Mouse (Mus musculus): Measurements from ENCODE around the gene Ybx2. TPM values are rescaled to one million over a fixed set of nuclear protein-coding genes. Genes with fewer than 3 reads are reported as not detected.
"Not testable (repeated sequence)": the region's sequence is repeated elsewhere in the genome, so short reads cannot be mapped to it uniquely, and the experiment has no call there.

The Ybx2 gene
- polyA plus RNA-seq, 1 experiment, result 16.5 TPM

- peak; percentile 80 for DNase-seq (ENCODE audit: low read depth, low spot score)
- WGBS, result under 1% methylated on average over 61 of the region's 61 CpGs
Observed at GRCm38 (mm10) chr11:69913554-69914371, 21.8 kb upstream of the Ybx2 start, which contains the start of gene Gps2. Gene Gps2 (plus strand): TSS chr11:69913888.

- WGBS, result 1% methylated on average over 17 of the region's 17 CpGs
- no peak for DNase-seq (ENCODE audit: low read depth, low spot score)
Observed at GRCm38 (mm10) chr11:69914372-69914764, 21.2 kb upstream of the Ybx2 start.

- no peak for DNase-seq (ENCODE audit: low read depth, low spot score)
- 29% methylated on average over 9 of the region's 9 CpGs for WGBS
Observed at GRCm38 (mm10) chr11:69914917-69915430, 20.6 kb upstream of the Ybx2 start.

- WGBS, result 60% methylated on average over 5 of the region's 5 CpGs
- DNase-seq (ENCODE audit: low read depth, low spot score), result no peak
Observed at GRCm38 (mm10) chr11:69915667-69916627, 19.6 kb upstream of the Ybx2 start.

GRCm38 (mm10) chr11:69916652-69917378 lies 18.8 kb upstream of the Ybx2 start:
- DNase-seq (ENCODE audit: low read depth, low spot score), result not testable (repeated sequence)
- 51% methylated on average over 7 of the region's 7 CpGs for WGBS

GRCm38 (mm10) chr11:69917379-69917948 lies 18.1 kb upstream of the Ybx2 start:
- WGBS, result 79% methylated on average over 8 of the region's 8 CpGs

GRCm38 (mm10) chr11:69918118-69918517 lies 17.5 kb upstream of the Ybx2 start:
- 61% methylated on average over 5 of the region's 5 CpGs for WGBS
- DNase-seq (ENCODE audit: low read depth, low spot score), result no peak

More at GRCm38 (mm10) chr11:69917379-69917948, 18.1 kb upstream of the Ybx2 start:
- DNase-seq (ENCODE audit: low read depth, low spot score), result no peak

- DNase-seq (ENCODE audit: low read depth, low spot score), result no peak
- WGBS, result 49% methylated on average over 9 of the region's 9 CpGs
Observed at GRCm38 (mm10) chr11:69919053-69919452, 16.5 kb upstream of the Ybx2 start.

- DNase-seq (ENCODE audit: low read depth, low spot score), result no peak
- WGBS, result under 1% methylated on average over 17 of the region's 17 CpGs
Observed at GRCm38 (mm10) chr11:69919661-69920265, 15.8 kb upstream of the Ybx2 start.

GRCm38 (mm10) chr11:69920266-69921031 lies 15.1 kb upstream of the Ybx2 start:
- DNase-seq (ENCODE audit: low read depth, low spot score), result no peak

GRCm38 (mm10) chr11:69921114-69922011 lies 14.2 kb upstream of the Ybx2 start, which contains the start of gene Eif5a:
Gene Eif5a (minus strand): TSS chr11:69921958.
- under 1% methylated on average over 78 of the region's 78 CpGs for WGBS
- peak; percentile 98 for DNase-seq (ENCODE audit: low read depth, low spot score)

More at GRCm38 (mm10) chr11:69920266-69921031, 15.1 kb upstream of the Ybx2 start:
- under 1% methylated on average over 65 of the region's 65 CpGs for WGBS

- 2% methylated on average over 12 of the region's 12 CpGs for whole genome bisulfite sequencing
- DNase-seq (ENCODE audit: low read depth, low spot score), result no peak
Observed at GRCm38 (mm10) chr11:69922012-69922756, 13.4 kb upstream of the Ybx2 start.

- no peak for DNase-seq (ENCODE audit: low read depth, low spot score)
- 51% methylated on average over 3 of the region's 3 CpGs for WGBS
Observed at GRCm38 (mm10) chr11:69922796-69923195, 12.8 kb upstream of the Ybx2 start.

- no peak for DNase-seq (ENCODE audit: low read depth, low spot score)
- whole genome bisulfite sequencing, result 94% methylated on average over 2 of the region's 2 CpGs
Observed at GRCm38 (mm10) chr11:69927501-69927900, 8.1 kb upstream of the Ybx2 start.

GRCm38 (mm10) chr11:69929712-69930111 lies 5.9 kb upstream of the Ybx2 start:
- no peak for DNase-seq (ENCODE audit: low read depth, low spot score)
- 65% methylated on average over 4 of the region's 4 CpGs for WGBS

- DNase-seq (ENCODE audit: low read depth, low spot score), result not testable (repeated sequence)
- WGBS, result 90% methylated on average over 8 of the region's 8 CpGs
Observed at GRCm38 (mm10) chr11:69930176-69930575, 5.4 kb upstream of the Ybx2 start.

All from large intestine, adult 2 months (tissue).